Mouse (Mus musculus) MEL (cell line): ENCODE measurements around the gene Atp2a2.

Source experiments
- CTCF ChIP-seq, 3 experiments: IDR thresholded peaks in 2 of 3; conservative IDR thresholded peaks in 1 of 3; 2 replicates each; pipeline ENCODE4 v1.5.1; 2011 to 2012; ENCODE audit warnings: low read length in 3 of 3, low read depth in 2 of 3, mild to moderate bottlenecking in 2 of 3, improper control_type of control experiment in 1 of 3, inconsistent platforms in 1 of 3, mixed read lengths in 1 of 3, moderate library complexity in 1 of 3; ENCODE audit not compliant: control insufficient read depth in 1 of 3, insufficient read depth in 1 of 3, poor library complexity in 1 of 3, severe bottlenecking in 1 of 3
- EP300 ChIP-seq, 2 experiments: IDR thresholded peaks; 2 replicates each; pipeline ENCODE4 v1.6.1; 2011; ENCODE audit warnings: improper control_type of control experiment in 2 of 2, low read length in 2 of 2, low read depth in 1 of 2, mild to moderate bottlenecking in 1 of 2
- POLR2A ChIP-seq, 2 experiments: IDR thresholded peaks; 2 replicates each; pipeline ENCODE4 v1.6.1; 2011 to 2012; ENCODE audit warnings: low read length in 2 of 2, mild to moderate bottlenecking in 2 of 2, control low read depth in 1 of 2, improper control_type of control experiment in 1 of 2, low read depth in 1 of 2, moderate library complexity in 1 of 2; ENCODE audit not compliant: control insufficient read depth in 1 of 2, insufficient read depth in 1 of 2, poor library complexity in 1 of 2
- RAD21 ChIP-seq: IDR thresholded peaks from 2 replicates; pipeline ENCODE4 v1.6.1; 2011; ENCODE audit warnings: mild to moderate bottlenecking, low read depth, low read length, improper control_type of control experiment

DNA sequence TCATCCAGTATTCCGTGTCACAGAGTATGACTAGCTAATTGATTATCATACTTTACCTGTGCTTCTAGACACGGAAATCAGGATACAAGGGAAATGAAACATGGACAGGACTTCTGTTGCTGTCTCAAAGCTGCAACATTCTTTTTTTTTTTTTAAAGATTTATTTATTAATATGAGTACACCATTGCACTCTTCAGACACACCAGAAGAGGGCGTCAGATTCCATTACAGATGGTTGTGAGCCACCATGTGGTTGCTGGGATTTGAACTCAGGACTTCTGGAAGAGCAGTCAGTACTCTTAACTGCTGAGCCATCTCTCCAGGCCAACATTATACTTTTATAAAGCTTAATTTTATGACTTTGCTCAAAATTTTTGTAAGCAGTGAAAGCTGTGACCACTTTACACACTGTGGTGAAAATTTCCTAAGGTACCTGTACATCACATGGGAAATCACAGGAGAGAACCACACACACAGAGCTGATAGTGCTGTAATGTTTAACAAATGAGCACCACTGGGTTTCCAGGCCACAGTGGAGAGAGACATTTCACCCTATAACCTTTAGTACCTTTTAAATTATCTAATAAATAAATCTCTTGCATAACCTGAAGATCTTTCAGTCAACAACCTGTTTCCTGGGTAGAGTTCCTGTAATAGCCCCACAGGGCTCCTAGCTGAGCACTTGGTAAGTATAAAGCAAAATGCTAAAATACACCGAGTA lies 27.2 kb downstream of the Atp2a2 start:
- TF ChIP-seq CTCF (IDR thresholded peaks at IDR 0.05 in 2 of 3, conservative IDR thresholded peaks at IDR 0.05 in 1 of 3; ENCODE audit: control insufficient read depth in 1 of 3, insufficient read depth in 1 of 3, low read depth in 2 of 3, low read length in 3 of 3, poor library complexity in 1 of 3, severe bottlenecking in 1 of 3) (peak in 2 of 3 experiments; percentile 18 to 24; a peak in 2 of 6 replicates), RAD21 (no peak; the same call in 1 of the 2 replicates), EP300 (IDR thresholded peaks at IDR 0.05; ENCODE audit: low read depth in 1 of 2, low read length in 2 of 2) (no peak), POLR2A (IDR thresholded peaks at IDR 0.05; ENCODE audit: control insufficient read depth in 1 of 2, insufficient read depth in 1 of 2, low read depth in 1 of 2, low read length in 2 of 2, poor library complexity in 1 of 2) (no peak; a peak in 1 of 4 replicates)
